Mouse (Mus musculus): ENCODE data around the gene Arsb.
"Not testable (repeated sequence)": the region's sequence is repeated elsewhere in the genome, so short reads cannot be mapped to it uniquely, and the experiment has no call there.

Gene Arsb

DNA sequence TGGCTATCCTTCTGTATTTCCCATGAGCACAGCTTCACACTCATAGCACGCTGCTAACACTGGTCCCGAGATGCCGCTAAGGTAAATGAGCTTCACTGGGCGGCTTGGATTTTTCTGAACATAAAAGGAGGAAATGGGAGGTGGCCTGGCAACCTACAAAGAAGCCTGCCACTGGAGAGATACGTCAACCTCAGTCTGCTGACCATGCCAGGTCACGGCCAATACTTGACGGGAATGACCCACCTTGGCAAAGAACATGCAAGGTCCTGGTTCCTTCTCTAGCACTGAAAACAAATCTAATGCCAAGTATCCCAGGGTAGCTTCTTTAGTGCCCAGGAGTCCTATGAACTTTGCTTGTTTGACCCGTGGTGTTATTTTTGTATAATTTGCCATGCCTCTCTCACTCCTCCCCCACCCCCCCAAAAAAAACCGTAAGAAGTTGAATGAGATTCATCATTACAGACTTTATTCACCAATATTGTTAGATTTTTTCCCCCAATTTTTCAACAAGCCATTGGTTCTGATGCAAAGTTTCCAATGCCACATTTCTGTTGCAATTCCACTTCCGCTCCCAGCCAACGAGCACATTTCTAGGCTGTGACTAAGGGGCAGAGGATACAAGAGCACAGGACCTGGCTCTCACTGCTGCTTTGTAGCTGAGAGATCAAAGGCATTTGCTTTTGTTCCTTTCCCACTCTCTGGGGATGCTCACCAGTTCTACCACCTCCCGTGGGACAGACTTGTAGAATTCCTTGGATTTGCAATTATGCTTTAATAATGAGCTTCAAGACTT is 207.5 kb downstream of the Arsb start:
- in situ Hi-C loops (cut with MseI, MboI), result no loop called here

DNA sequence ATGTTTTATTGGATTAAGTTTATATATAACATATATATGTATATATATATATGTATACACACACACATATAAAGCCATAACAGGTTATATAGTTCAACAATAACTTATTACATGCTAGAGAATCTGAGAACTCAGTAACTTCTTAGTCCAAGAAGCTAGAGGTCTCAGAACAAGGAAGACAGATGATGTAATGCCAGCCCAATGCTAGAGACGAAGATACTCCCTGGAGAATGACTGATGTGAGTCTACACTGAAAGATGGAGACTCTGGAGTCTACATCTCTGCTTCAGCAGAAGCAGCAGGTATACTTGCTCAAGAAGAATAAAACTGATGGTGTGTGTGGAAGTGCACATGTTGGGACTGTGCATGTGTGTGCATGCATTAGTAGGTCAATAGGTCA is 208.3 kb downstream of the Arsb start:
- in situ Hi-C loops (cut with MseI, MboI), result no loop called here

GRCm38 (mm10) chr13:93984521-93984920 is 213.1 kb downstream of the Arsb start:
- in situ Hi-C loops (cut with MseI, MboI), result no loop called here

DNA sequence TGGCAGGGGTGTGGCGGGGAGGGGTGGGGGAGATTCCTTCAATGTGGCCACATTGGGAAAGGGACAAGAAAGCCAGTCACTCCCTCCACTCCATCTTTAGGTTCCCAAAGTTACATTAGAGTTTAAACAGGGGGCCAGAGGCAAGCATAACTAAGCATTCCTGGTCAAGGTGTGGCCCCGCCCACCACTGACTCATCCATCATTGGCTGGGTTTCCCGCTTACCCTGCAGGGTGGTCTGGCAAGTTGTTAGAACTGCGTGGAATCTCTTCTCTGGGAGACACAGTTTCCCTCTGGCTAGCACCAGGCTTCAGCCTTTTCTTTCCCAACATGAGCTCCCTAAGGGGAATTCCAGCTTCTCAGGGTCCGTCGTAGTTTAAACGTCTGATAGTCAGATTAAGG is 213.8 kb downstream of the Arsb start:
- in situ Hi-C loops (cut with MseI, MboI), result no loop called here

GRCm38 (mm10) chr13:93985750-93986149 is 214.3 kb downstream of the Arsb start:
- in situ Hi-C loops (cut with MseI, MboI), result not testable (repeated sequence)

- in situ Hi-C loops (cut with MseI, MboI), result no loop called here
Measured at GRCm38 (mm10) chr13:93987611-93988010, 216.2 kb downstream of the Arsb start.

GRCm38 (mm10) chr13:93989208-93989607 is 217.8 kb downstream of the Arsb start:
- in situ Hi-C loops (cut with MseI, MboI), result no loop called here

DNA sequence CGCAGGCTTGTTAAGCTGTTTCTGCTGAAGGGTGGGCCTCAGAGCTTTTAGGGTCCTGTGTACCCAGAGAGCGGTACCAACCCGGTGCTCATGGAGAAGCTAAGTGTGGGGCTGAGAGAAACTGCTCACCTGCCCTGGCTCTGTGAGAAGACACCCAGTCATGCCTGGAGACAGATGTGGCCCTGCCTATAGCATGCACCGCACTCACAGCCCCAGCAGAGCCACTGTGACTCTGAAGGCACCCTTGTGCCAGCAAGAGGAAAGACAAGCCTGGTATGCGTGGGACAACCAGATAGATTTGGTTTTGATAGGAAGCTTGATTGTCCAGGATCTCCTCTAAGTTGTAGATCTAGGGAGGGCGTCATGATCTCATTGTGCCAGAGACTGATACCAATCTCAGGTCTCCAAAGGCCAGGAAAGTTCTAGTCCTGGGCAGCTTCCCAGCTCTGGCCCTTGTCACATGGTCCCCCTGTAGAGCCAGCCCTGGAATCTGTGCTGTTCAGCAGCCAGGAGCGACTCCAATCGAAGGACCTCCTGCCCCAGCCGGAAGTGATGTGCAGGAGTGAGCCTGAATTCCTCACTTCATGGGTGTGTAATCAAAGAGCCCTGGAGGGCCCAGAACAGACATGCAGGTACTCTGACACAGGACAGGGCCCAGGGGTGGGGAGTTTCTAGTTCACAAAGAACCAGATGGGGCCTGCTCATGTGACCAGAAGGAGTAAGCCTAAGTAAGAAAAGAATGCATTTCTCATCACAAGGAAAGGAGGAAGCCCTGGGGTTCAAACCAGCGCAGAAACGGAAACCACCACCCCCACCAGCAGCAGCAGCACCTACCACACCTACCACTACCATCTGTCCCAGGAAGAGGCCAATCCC is 218.5 kb downstream of the Arsb start:
- in situ Hi-C loops (cut with MseI, MboI), result no loop called here

- in situ Hi-C loops (cut with MseI, MboI), result no loop called here
Measured at GRCm38 (mm10) chr13:93990841-93991240, 219.4 kb downstream of the Arsb start.

DNA sequence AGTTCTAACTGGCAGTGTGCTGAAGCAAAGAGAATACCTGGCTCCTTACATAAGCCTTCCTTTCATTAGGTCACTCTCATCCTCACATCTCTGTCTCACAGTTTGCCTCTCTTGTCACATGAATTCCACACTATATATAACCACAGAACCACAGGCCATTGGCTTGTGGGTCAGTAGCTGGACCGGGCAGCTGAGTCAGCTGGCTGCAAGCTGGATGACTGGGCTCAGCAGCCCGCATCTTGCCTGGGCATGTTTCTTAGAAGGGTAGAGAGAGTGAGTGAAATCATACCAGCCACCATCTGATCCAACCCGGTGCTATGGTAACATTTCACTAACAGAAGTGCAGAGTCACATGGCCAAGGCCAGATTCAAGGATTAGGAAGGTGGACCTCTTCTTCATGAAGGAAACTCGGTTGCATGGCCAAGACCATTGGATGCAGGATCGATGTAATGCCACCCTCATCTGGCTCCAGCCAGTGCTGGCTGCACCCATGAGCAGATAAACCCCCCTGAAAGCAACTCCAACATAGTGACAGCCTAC is 221.0 kb downstream of the Arsb start:
- in situ Hi-C loops (cut with MseI, MboI), result no loop called here
